Comparison of ENCODE assay signal across 28 mouse cellular contexts in the genomic region with DNA sequence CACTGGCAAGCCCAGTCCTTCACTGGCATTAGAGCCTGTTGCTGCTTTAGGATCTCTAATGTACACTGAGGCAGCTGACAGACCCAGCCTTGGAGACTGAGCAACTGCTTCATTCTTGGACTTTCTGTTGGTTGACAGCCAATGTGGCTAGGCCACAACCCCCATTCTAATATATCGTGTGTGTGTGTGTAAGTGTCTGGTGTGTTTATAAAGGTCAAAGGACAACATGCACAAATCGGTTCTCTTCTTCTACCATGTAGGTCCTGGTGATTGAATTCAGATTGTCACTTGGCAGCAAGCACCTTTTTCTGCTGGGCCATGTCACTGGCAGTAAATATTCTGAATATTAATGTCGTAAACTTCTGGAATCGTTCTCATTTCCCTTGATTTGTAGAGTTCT. TPM values are rescaled to one million over a fixed set of nuclear protein-coding genes. Genes with fewer than 3 reads are reported as not detected.
DNase-seq lines count a peak whose midpoint lies in the region; ATAC-seq and TF ChIP-seq lines count a peak whose summit lies in the region.
"Had no signal": no experiment of that assay in that cellular context is flagged by ENCODE, and none has a peak within 500 bp of the region (broad histone marks: within the 10 kb centered on the region; RNA-seq: fewer than 3 reads in every experiment).

No protein-coding gene starts in this region.

- peak; percentile 3 for DNase-seq in kidney, adult 2 months
- DNase-seq in kidney, postnatal 25 days, result no peak
- peak; percentile 29 for DNase-seq in kidney, postnatal 14 days
- no peak for DNase-seq in lung, adult 2 months
- DNase-seq in spleen, postnatal 36 days (ENCODE audit: low spot score in 2 of 2), result no peak
- no peak for DNase-seq in thymus, postnatal 25 days
- DNase-seq: adrenal gland, adult 2 months; cerebellum, adult 2 months; cerebellum, postnatal 14 days; heart, adult 2 months; heart, postnatal 4 days; liver, postnatal 0 days; thymus, adult 18-20 months; thymus, postnatal 36 days had no signal

- H3K9me3 ChIP-seq in kidney, embryonic 14.5 days (ENCODE audit: control insufficient read depth, low read length), result no peaks in the 10 kb centered on the region
- no peaks in the 10 kb centered on the region for H3K9me3 ChIP-seq in lung, embryonic 16.5 days (ENCODE audit: control insufficient read depth, low read length)
- H3K9me3 ChIP-seq: heart, embryonic 12.5 days; hindbrain, embryonic 13.5 days; limb, embryonic 13.5 days; liver, embryonic 12.5 days; midbrain, embryonic 13.5 days had no signal

- 52% methylated on average over 4 of the region's 4 CpGs for whole genome bisulfite sequencing in kidney, adult 2 months
- WGBS in kidney, embryonic 14.5 days, result 68% methylated on average over 4 of the region's 4 CpGs
- 56% methylated on average over 4 of the region's 4 CpGs for WGBS in lung, embryonic 16.5 days
- 60% methylated on average over 4 of the region's 4 CpGs for WGBS in lung, adult 2 months

- H3K27ac ChIP-seq in kidney, adult 2 months (ENCODE audit: insufficient read depth, low read depth, low read length), result no peak overlapping the region
- H3K27ac ChIP-seq in kidney, embryonic 14.5 days (ENCODE audit: low read depth, low read length), result no peak overlapping the region
- H3K27ac ChIP-seq in lung, embryonic 16.5 days (ENCODE audit: low read length), result peak overlapping the region; percentile 26; the same call in 1 of the 2 replicates
- H3K27ac ChIP-seq: heart, adult 2 months; hindbrain, embryonic 13.5 days; layer of hippocampus, adult 2 months; left cerebral cortex, adult 2 months; limb, embryonic 13.5 days; liver, embryonic 12.5 days; midbrain, embryonic 13.5 days had no signal

- no peak overlapping the region for H3K9ac ChIP-seq in kidney, embryonic 14.5 days (ENCODE audit: low read depth, low read length)
- H3K9ac ChIP-seq in lung, embryonic 16.5 days (ENCODE audit: low read length), result no peak overlapping the region
- H3K9ac ChIP-seq: heart, embryonic 12.5 days; hindbrain, embryonic 13.5 days; limb, embryonic 13.5 days; liver, embryonic 12.5 days; liver, postnatal 0 days; midbrain, embryonic 13.5 days had no signal

- H3K4me2 ChIP-seq in kidney, embryonic 14.5 days (replicated peaks; ENCODE audit: low read depth, low read length), result no peak overlapping the region
- H3K4me2 ChIP-seq in lung, embryonic 16.5 days (ENCODE audit: low read depth, low read length), result no peak overlapping the region
- H3K4me2 ChIP-seq: heart, embryonic 12.5 days; hindbrain, embryonic 13.5 days; limb, embryonic 13.5 days; liver, embryonic 12.5 days; midbrain, embryonic 13.5 days had no signal

- peaks cover 14% of the 10 kb centered on the region for H3K36me3 ChIP-seq in kidney, adult 2 months (ENCODE audit: control insufficient read depth, insufficient read depth, low read length)
- peaks cover 66% of the 10 kb centered on the region for H3K36me3 ChIP-seq in kidney, embryonic 14.5 days (ENCODE audit: control insufficient read depth, insufficient read depth, low read length)
- H3K36me3 ChIP-seq in lung, embryonic 16.5 days (ENCODE audit: control insufficient read depth, insufficient read depth, low read length), result peaks cover 30% of the 10 kb centered on the region

- TF ChIP-seq CTCF in kidney, adult 2 months (conservative IDR thresholded peaks at IDR 0.05; ENCODE audit: insufficient read depth, insufficient read length, low read depth, low read length), result no peak
- no peak for TF ChIP-seq CTCF in lung, adult 2 months (IDR thresholded peaks at IDR 0.05; ENCODE audit: insufficient read depth, low read length)

- no peak for TF ChIP-seq POLR2A in kidney, adult 2 months (IDR thresholded peaks at IDR 0.05; ENCODE audit: low read depth, low read length)
- no peak for TF ChIP-seq POLR2A in lung, adult 2 months (IDR thresholded peaks at IDR 0.05; ENCODE audit: borderline replicate concordance, extremely low read depth, low read depth, low read length)

- no peaks in the 10 kb centered on the region for H3K27me3 ChIP-seq in kidney, adult 2 months (replicated peaks; ENCODE audit: control insufficient read depth, insufficient read depth, low read length)
- H3K27me3 ChIP-seq in kidney, embryonic 14.5 days (ENCODE audit: control insufficient read depth, insufficient read depth, low read length), result no peaks in the 10 kb centered on the region
- H3K27me3 ChIP-seq in lung, embryonic 16.5 days (ENCODE audit: control insufficient read depth, insufficient read depth, low read depth, low read length), result no peaks in the 10 kb centered on the region
- H3K27me3 ChIP-seq: CH12.LX; heart, embryonic 12.5 days; hindbrain, embryonic 13.5 days; limb, embryonic 13.5 days; liver, embryonic 12.5 days; midbrain, embryonic 13.5 days had no signal

- no peak for ATAC-seq in kidney, embryonic 14.5 days (ENCODE audit: low FRiP score, low TSS enrichment)
- ATAC-seq in lung, embryonic 16.5 days (ENCODE audit: low read depth), result peak; percentile 88
- ATAC-seq: activated CD4-positive, CD25-positive, alpha-beta regulatory T cell, adult 4 months; forebrain, embryonic 16.5 days; intestine, embryonic 16.5 days; liver, embryonic 12.5 days; liver, postnatal 0 days; midbrain, embryonic 13.5 days had no signal

- no peaks in the 10 kb centered on the region for H3K4me1 ChIP-seq in kidney, adult 2 months (ENCODE audit: control insufficient read depth, insufficient read depth, low read length)
- H3K4me1 ChIP-seq in kidney, embryonic 14.5 days (ENCODE audit: control insufficient read depth, insufficient read depth, low read length), result no peaks in the 10 kb centered on the region
- H3K4me1 ChIP-seq in lung, embryonic 16.5 days (replicated peaks; ENCODE audit: control insufficient read depth, insufficient read depth, low read length), result peaks cover 7% of the 10 kb centered on the region
- H3K4me1 ChIP-seq in lung, adult 2 months (ENCODE audit: control insufficient read depth, insufficient read depth, low read length), result no peaks in the 10 kb centered on the region
- H3K4me1 ChIP-seq: hindbrain, embryonic 13.5 days; liver, embryonic 12.5 days had no signal

- H3K4me3 ChIP-seq in kidney, adult 2 months (ENCODE audit: insufficient read depth, low read depth, low read length), result no peak overlapping the region
- H3K4me3 ChIP-seq in kidney, embryonic 14.5 days (ENCODE audit: low read length), result no peak overlapping the region
- H3K4me3 ChIP-seq in lung, embryonic 16.5 days (ENCODE audit: low read length), result no peak overlapping the region
- no peak overlapping the region for H3K4me3 ChIP-seq in lung, adult 2 months (replicated peaks; ENCODE audit: extremely low read depth, low read depth, low read length)
- H3K4me3 ChIP-seq: erythroblast, embryonic 14.5 days; heart, adult 2 months; heart, embryonic 12.5 days; hindbrain, embryonic 13.5 days; layer of hippocampus, adult 2 months; left cerebral cortex, adult 2 months; limb, embryonic 13.5 days; liver, embryonic 12.5 days; midbrain, embryonic 13.5 days had no signal

RNA-seq across cellular contexts. Expression of a gene that starts 23.5 kb away (rescaled TPM):
- polyA plus RNA-seq in kidney, adult 2 months (2012; rRNA removed), result 38.1 and 38.6 TPM in 2 replicates
- polyA plus RNA-seq in kidney, embryonic 14.5 days (2014; fragmentation: Nextera tagmentation; extraction: Ambion mirVana), result 12.8 and 21.3 TPM in 2 replicates
- 20.8 TPM in 2 replicates for polyA plus RNA-seq in lung, embryonic 16.5 days (2015; fragmentation: Nextera tagmentation; extraction: Ambion mirVana)
- 18.6 and 24.2 TPM in 2 replicates for polyA plus RNA-seq in lung, adult 2 months (2012; rRNA removed)

Comparison
In these comparisons a context has a peak if more than half of its experiments do, and no peak if none do; other contexts are left out.
1. DNase-seq: peak in kidney, adult 2 months (single experiment) and kidney, postnatal 14 days (single experiment); none in kidney, postnatal 25 days (0 of 2), lung, adult 2 months (single experiment), spleen, postnatal 36 days (0 of 2) and thymus, postnatal 25 days (single experiment).